Mouse (Mus musculus) cerebellum, adult 11-12 months (tissue): Measurements from ENCODE around the gene Cnrip1.
"Not testable (repeated sequence)": the region's sequence is repeated elsewhere in the genome, so short reads cannot be mapped to it uniquely, and the experiment has no call there.

Source experiments
- DNase-seq: peaks from one replicate; pipeline ENCODE4 v3.0.0; 2022

The Cnrip1 gene

GRCm38 (mm10) chr11:17051545-17052475, at the start of gene Cnrip1, which contains the start of gene Plek:
Cnrip1 (plus strand) TSS chr11:17051586.
Plek (minus strand) TSS chr11:17052381.
- DNase-seq = peak; percentile 89

- no peak for DNase-seq
These were observed 48.5 kb upstream of the Cnrip1 start for GRCm38 (mm10) chr11:17002739-17003373.

GRCm38 (mm10) chr11:17003757-17004156, 47.6 kb upstream of the Cnrip1 start:
- DNase-seq = no peak

- no peak for DNase-seq
These were observed 46.2 kb upstream of the Cnrip1 start for GRCm38 (mm10) chr11:17004899-17005846.

- not testable (repeated sequence) for DNase-seq
These were observed 44.9 kb upstream of the Cnrip1 start for GRCm38 (mm10) chr11:17006526-17006925.

GRCm38 (mm10) chr11:17007517-17008173, 43.7 kb upstream of the Cnrip1 start:
- DNase-seq = no peak

GRCm38 (mm10) chr11:17008498-17008941, 42.9 kb upstream of the Cnrip1 start:
- no peak for DNase-seq

GRCm38 (mm10) chr11:17012948-17013347, 38.4 kb upstream of the Cnrip1 start:
- DNase-seq = no peak

GRCm38 (mm10) chr11:17019328-17019727, 32.1 kb upstream of the Cnrip1 start:
- DNase-seq = no peak

- DNase-seq = peak; percentile 34
These were observed 28.2 kb upstream of the Cnrip1 start for GRCm38 (mm10) chr11:17023206-17023605.

- DNase-seq = no peak
These were observed 27.4 kb upstream of the Cnrip1 start for GRCm38 (mm10) chr11:17023984-17024383.

GRCm38 (mm10) chr11:17045806-17046205, 5.6 kb upstream of the Cnrip1 start:
- no peak for DNase-seq

- peak; percentile 71 for DNase-seq
These were observed 1.2 kb downstream of the Cnrip1 start for GRCm38 (mm10) chr11:17052476-17053049.

- DNase-seq = not testable (repeated sequence)
These were observed 18.0 kb downstream of the Cnrip1 start for GRCm38 (mm10) chr11:17069360-17069759.

GRCm38 (mm10) chr11:17075656-17076055, 24.3 kb downstream of the Cnrip1 start:
- DNase-seq = no peak

GRCm38 (mm10) chr11:17082086-17082485, 30.7 kb downstream of the Cnrip1 start:
- DNase-seq = no peak

GRCm38 (mm10) chr11:17082953-17083352, 31.6 kb downstream of the Cnrip1 start:
- DNase-seq = no peak

GRCm38 (mm10) chr11:17083455-17083854, 32.1 kb downstream of the Cnrip1 start:
- no peak for DNase-seq

GRCm38 (mm10) chr11:17083866-17084265, 32.5 kb downstream of the Cnrip1 start:
- no peak for DNase-seq

GRCm38 (mm10) chr11:17086106-17086505, 34.7 kb downstream of the Cnrip1 start:
- DNase-seq = no peak

GRCm38 (mm10) chr11:17106936-17107335, 55.5 kb downstream of the Cnrip1 start:
- no peak for DNase-seq

GRCm38 (mm10) chr11:17107359-17107758, 56.0 kb downstream of the Cnrip1 start:
- no peak for DNase-seq
